Mouse (Mus musculus) right cerebral cortex, postnatal 36 days (tissue): Measurements from ENCODE around the gene Gm10188.

Experiments
- DNase-seq, 2 experiments: peaks; one replicate each; pipeline ENCODE4 v3.0.0; 2022; ENCODE audit warnings: low spot score in 2 of 2, mixed read lengths in 1 of 2

Gm10188 gene

GRCm38 (mm10) chr1:132195100-132195499 is 34.5 kb downstream of the Gm10188 start:
- no peak for DNase-seq

DNA sequence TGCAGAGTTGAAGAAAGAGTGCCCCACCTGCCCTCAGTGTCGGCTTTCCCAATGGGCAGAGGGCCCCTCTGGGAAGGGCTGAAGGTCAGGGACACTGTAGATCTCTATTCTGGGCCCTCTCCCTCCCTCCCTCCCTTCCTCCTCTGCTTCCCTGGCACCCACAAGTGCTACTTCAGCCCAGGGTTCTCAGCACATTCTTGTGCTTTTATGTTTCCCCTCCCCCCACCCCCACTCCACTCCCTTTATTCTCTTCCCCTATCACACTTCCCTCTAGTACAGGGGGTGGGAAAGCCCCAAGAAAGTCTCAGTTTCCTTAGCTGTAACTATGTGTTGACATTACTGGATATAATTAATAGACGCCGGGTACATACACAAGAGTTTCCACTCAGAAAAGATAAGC is 34.9 kb downstream of the Gm10188 start:
- DNase-seq, result no peak

DNA sequence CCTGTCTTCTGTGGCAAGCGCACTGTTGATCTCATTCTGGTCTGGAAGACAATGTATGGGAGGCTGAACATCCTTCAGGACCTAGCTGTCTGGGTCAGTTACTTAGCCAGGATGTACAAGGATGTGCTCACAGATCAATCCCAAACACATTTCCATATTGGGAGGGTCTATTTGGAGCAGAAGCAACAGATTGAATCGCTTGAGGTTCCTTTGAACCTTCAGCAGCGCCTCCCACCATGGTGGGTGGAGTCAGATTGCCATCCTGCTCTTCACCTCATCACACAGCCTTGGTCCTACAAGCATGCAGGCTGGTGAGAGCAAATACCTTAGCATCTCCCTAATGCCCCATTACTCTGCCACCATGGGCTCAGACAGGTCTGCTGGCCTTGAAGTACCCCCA is 35.8 kb downstream of the Gm10188 start:
- DNase-seq, result no peak

- no peak for DNase-seq
These were observed 37.5 kb downstream of the Gm10188 start for GRCm38 (mm10) chr1:132191786-132192680.

DNA sequence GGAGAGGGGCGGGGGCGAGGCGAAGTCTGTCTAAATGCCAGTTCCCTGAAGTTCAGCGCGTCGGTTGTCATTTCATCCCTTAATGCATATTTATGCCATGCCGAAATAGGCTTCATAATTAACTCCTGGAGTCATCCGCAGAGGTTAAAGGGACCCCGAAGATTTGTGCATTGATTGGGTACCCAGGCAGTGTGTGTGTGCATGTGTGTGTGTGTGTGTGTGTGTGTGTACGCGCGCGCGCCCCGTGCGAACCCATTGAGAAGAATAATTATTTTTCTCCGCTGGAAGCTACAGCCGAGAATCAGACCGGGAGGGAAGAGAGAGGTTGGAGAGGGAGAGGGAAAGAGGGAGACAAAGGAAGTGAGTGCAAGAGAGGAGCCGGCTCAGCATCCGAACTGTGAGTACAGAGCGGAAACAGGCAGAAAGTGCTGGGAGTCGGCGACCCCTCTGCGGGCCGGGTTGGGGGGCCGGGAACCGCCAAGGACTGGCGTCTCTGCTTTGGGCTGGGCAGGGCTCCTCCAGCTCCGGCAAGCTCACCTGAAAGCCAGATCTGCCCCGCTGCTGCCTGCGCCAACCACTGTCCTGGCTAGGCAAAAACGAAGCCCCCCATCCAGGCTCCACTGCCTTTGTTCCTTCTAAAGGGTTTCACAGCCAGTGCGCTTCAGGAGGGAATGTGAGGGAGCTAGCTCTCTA is 38.3 kb downstream of the Gm10188 start, which contains the start of the genes Lemd1 and AC124108.1:
Gene Lemd1, plus strand, starts transcription at position 339 of the 693 bp plus-strand sequence.
Gene AC124108.1, plus strand, starts transcription at position 365 of the 693 bp plus-strand sequence.
- no peak for DNase-seq

GRCm38 (mm10) chr1:132190621-132191092 is 38.9 kb downstream of the Gm10188 start:
- DNase-seq, result no peak

DNA sequence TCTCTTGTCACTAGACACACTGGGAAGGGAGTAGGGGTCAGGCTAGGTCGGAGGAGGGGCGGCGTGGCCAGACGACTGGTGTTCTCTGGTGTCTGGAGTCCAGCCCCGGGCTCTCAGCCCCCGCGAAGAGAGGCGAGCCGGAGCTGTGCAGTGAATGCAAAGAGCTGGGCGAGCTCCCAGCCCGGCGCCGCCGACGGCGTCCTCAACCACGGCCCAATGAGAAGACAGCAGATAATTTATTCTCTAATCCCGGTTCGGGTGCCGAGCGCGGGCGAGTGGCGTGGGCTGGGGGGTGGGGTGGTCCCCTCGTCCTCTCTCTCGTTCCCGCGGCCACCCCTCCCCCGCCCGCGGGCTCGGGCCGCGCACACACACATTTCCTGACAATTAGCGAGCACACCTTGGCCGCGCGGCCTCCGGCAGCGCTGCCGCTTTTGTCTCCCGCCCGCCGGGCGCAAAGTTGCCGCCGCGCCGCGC is 39.5 kb downstream of the Gm10188 start:
- peak; percentile 63 to 64 for DNase-seq

GRCm38 (mm10) chr1:132189231-132189630 is 40.3 kb downstream of the Gm10188 start:
- DNase-seq, result no peak

DNA sequence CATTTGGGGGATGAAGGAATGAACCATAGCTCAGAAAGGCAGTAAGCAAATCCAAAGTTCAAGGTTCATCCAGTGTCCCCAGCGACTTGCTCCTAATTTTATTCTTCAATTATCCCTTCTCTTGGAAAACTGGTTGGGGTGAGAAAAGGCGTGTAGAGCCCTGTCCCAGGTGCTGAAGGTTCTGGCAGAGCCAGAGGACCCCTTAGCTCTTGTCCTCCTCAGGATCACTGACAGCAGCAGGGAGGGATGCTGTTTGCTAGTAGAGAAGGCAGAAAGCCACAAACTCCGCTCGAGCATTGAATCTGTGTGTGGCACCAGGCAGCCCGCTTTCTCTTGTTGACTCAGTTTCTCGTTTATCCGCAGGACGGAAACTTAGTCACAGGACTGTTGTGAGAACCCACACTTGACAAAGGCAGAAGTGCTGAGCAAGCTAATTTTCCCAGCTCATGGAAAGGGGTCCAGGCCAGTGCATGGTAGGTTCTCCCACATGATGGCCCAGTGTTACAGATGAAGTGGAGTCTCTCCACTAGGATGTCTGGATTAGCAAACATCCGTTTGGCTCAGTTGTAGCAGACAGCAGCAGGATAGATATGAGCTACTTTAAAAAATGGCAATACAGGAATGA is 41.0 kb downstream of the Gm10188 start:
- DNase-seq, result no peak

GRCm38 (mm10) chr1:132186303-132186702 is 43.3 kb downstream of the Gm10188 start:
- DNase-seq, result no peak
